Mouse (Mus musculus): ENCODE measurements at regions not wholly inside any gene's neighbourhood (a gene's known extent, or its start where the extent isn't known, plus 50 kb on each side); places are given as distances from the start of the nearest gene placed in this dataset.
A peak's percentile ranks its signal among the peaks of the same experiment; 100 is the strongest.
"Not testable (repeated sequence)": the region's sequence is repeated elsewhere in the genome, so short reads cannot be mapped to it uniquely, and the experiment has no call there.

DNA sequence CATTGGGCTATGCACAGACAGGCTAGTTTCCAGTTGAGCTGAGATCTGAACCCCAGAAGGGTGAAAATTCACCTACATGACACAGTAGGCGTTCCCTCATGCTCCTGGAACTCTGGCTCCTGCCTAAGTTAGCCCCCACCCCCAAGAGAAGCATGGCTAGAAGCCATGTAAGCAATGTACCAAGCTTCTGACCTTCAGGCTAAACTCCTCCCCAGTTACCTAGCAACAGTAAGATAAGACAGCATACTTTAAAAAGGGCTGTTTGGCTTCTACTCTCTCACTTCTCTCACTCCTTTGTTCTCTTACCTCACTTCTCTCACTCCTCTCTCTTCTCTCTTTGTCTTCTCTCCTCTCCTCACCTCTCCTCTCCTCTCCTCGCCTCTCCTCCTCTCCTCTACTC lies 629.7 kb upstream of the Prmt6 start:
- not testable (repeated sequence) for DNase-seq (ENCODE audit: extremely low spot score, low read depth, low spot score)

DNA sequence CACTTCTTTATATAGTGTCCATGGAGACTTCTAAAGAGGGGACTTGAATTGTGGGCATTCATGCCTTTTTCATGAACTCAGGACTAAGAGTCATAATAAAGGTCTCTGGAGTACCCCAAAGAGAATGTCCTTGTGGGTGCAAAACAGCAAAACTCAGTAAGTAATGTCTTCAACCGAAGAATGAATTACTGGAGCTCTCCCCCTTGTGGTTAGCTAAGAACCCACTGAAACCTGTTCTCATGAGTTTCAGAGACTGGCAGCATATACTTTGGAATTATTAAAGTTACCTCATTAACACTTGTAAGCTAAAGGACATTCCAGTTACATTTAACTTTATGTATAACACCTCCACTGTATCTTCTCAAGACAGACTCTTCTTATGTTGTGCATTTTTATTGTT lies 615.2 kb upstream of the Prmt6 start:
- DNase-seq (ENCODE audit: extremely low spot score, low read depth, low spot score): no peak

DNA sequence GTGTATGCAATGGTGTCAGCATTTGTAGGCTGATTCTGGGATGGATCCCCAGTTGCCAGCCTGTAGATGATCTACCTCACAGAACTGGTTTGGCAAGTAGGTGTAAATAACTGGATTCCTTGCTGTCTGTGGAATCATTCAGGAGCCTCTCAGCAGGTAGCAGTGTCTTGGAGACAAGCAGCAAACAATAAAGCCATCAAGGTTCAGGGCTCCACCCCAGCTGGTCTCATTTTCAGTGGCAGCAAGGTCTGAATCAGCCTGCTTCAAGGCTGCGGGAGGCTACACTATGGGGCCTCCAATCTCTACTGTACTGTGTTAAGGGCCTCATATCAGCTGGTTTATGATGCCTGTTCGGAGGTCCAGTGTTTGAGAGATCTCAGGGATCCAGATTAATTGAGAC lies 596.4 kb upstream of the Prmt6 start:
- DNase-seq (ENCODE audit: extremely low spot score, low read depth, low spot score): no peak

DNA sequence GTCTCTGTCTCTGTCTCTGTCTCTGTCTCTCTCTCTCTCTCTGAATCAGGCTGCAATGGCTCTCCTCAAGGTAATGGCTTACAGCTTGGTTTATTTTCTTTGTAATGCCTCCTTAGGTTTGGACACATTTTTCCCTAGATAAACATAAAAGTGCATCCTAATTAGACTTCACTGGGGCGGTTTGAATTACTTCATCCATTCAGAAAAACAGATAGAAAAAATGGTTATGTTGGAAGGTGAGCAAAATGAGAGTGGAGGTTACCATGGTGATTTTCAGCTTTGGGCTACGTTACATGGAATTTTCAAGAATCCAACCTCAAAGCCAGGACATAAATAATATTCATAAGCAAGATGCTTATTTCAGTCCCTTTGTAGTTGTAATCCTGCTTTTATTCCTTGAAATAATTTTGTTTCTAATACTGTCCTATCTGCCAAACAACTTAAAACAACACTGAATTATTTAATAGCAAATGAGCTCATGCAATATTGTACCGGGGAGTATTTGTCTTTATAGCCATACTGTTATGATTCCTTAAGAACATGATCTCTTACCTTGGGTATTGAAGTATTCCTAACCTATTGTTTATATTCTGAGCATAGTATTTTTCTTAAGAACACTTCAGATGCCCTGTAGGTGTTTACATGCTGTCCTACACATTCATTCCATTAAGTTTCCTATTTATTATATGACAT lies 570.1 kb upstream of the Prmt6 start:
- no peak for DNase-seq (ENCODE audit: extremely low spot score, low read depth, low spot score)

DNA sequence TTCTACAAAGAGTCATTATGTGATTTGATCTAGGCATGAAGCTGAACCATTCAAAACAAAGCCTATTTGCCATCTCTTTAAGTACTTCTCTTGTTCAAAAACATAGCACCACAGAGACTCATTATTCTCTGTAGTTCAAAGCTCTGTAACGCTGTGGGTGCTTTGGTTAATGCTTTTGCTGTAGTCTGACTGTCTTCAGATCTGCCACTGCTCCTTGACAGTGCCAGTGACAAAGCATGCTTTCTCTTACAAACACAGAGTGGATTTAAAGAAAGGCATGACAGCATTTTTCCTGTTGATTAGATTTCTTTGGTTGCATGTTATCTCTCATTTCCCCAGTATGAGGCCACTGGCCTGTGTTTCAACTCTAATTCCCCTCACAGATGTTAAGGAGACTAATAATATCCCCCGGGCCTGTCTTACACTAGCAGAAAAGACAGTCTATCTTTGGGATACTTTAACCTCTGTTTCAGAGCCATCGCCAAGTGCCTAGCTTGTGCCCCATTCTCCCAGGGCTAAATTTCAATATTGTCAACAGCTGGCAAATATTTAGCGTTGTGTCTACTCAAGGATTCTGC lies 538.3 kb upstream of the Prmt6 start:
- no peak for DNase-seq (ENCODE audit: extremely low spot score, low read depth, low spot score)

DNA sequence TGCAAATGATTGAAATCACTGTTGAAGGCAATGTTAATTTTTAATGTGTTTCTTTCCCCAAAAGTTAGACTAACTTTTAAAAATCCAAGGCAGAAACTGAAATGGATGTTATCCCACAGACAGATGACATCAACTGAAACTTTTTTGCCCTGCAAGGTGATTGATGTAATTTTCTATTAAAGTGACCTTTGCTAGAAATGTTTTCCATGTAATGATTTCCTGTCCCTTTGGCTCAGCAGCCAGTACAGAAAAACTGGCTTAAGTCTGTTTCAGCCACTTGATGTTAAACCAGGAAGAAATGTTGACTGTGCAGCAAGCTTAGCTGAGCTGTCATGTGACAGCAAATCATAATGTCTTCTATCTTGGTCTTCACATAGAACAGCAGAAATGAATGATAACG lies 504.5 kb upstream of the Prmt6 start:
- no peak for DNase-seq (ENCODE audit: extremely low spot score, low read depth, low spot score)

DNA sequence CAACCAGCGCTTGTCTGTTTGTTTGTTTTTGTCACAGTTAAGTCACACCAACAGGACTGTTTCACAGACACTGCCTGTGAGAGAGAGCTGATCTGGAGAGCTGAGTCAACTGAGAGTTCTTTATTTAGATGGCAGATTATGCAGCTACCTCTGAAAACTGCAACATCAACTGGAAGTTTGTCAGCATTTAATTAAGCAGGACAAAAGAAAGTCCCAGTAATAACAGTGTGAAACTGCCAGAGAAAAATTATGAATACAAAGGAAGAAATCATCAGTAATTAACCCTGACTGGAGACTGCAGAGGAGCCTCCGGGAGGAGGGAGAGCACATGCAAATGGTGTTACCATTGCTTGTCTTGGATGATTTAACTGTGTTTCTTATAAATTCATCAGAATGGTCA lies 495.5 kb upstream of the Prmt6 start:
- no peak for DNase-seq (ENCODE audit: extremely low spot score, low read depth, low spot score)

DNA sequence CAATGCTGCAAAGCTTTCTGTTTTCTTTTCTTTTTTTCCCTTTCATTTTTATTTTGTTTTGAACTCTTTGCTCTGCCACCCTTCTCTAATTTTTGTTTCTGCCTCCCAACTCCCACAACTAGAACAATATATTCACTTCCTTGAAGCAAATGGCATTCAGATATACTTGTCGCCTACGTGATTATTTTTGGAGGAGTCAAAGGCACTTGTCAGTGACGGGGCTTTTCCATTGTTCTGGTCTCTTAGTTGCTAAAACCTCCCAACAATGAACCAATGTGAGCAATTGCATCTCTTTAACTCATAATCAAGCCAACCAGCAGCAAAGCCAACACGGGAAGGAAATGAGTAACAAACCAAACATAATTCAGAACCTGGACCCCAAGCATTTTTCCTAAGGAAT lies 449.3 kb upstream of the Prmt6 start:
- DNase-seq (ENCODE audit: extremely low spot score, low read depth, low spot score): no peak

DNA sequence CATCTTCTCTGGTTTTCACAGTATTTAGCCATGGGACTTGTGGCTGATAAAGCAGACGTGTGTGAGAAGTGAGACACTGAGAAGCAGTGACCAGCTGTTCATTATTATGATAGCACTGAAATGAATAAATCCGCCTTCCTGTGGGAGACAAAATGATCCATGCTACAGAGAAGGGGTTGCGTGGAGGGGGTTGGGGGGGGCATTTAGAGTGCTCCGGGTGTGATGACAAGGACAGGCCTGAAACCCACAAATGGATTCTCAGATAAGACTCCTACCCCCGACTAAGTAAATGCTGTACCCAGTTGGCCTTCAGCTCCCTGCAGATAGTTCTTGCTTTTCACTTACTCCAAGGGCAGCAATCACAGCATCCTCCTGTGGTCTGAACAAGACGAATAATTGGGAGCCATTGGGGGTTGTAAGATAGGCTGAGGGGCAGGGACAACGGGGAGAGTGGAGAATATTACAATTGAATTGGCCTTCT lies 416.8 kb upstream of the Prmt6 start:
- DNase-seq (ENCODE audit: extremely low spot score, low read depth, low spot score): no peak

DNA sequence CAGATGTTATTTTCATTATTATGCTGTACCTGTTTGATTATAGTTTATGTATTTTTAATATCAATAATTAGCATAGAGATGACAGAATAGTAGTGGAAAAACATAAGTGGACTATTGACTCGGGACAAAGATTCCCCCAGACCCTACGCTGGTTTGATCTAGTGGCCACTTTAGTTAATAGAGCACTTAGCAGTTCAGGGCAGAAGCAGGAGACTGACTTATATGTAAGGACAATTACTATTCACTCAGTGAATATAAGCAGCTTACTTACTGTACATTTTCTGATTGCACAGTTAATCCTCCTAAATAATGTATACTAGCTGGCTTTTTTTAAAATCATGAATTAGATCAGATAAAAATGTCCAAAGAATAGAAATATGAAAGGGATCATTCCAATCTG lies 416.2 kb upstream of the Prmt6 start:
- DNase-seq (ENCODE audit: extremely low spot score, low read depth, low spot score): no peak

DNA sequence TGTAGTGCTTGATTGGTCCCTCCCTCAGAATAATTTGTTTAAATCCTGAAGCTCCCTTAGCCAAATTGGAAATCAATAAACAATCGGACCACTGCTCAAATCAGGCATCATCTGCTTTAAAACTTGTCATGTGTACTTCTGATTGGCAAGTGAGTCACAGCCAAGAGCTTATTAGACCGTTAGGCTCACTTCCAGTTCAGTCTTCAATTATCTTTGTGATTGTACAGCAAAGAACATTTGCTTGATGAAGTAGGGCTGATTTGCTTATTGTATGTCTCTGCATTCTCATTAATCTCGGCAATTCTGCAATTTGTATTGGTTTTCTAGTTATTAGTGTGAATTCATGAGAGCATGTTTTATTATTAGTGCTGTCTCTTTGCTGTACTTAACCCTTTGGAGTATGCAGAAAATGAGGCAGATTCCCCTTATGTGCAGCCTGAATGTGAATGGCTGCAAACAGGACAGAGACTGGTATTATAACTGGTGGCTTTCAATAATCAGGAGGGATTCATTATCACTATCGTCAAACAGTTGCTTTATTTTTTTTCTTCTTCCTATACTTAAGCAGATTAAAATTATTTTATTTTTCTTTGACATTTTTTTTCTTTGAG lies 406.8 kb upstream of the Prmt6 start:
- DNase-seq (ENCODE audit: extremely low spot score, low read depth, low spot score): no peak

DNA sequence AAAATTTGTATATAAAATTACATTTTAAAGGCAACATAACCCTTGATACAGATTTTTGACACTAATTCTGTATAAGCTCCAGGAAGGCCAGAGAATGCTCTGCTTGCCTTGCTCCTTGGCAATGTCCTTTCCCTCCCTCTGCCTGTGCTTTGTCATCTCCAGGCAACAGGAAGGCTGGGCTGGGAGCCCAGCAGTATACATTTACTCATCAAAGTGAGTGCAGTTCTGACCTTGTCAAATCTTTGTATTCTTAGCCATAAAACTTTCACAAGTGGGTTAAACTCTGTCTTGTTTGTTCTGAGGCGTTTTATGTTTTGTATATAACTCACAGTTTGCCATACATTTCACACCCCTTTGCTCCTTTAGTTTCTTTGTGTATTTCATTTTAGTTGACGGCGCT lies 375.5 kb upstream of the Prmt6 start:
- DNase-seq (ENCODE audit: extremely low spot score, low read depth, low spot score): no peak

DNA sequence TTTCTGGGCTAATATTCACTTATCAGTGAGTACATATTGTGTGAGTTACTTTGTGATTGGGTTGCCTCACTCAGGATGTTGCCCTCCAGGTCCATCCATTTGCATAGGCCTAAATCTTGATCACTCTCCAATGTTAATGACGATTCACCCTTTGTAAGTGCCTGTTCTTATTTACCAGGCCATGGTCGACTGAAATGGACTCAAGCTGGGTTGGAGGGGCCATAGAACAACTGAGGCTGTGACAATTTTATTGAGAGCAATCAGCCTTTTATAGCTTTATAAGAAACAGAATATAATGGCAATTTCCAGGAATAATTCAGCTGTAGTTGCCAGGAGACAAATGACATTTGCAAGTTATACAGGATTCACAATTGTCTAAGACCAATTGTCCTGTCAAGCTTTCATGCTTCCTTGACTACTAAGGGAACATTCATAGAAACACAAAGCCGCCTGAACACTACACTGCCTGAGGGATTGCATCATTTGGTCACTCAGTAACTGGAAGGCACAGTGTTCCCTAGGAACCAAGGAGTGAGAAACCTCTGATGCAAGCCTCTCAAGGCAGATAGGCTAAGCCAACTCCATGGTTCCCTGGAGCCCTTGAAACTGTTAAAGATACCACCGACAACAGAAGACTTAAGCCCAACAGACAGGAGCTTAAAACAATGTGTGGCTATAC lies 348.5 kb upstream of the Prmt6 start:
- no peak for DNase-seq (ENCODE audit: extremely low spot score, low read depth, low spot score)

DNA sequence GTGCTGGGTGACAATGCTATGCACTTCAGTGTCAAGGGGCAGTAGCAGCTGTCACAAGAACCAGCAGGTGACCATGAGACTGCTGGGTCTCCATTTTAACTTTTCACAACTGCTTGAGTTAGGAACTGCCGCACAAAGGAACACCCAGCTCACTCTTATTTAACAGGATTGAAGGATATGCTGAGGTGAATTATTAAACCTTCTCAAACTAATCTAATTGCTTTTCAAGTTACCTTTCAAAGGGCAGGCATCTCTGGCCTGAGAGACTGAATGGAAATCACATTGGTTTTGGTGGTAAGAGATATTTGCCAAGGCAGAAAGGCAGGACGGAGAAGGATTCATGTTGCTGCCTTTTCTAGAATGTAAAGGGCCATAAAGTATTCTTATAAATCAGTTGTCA lies 332.0 kb upstream of the Prmt6 start:
- peak; percentile 46 for DNase-seq (ENCODE audit: extremely low spot score, low read depth, low spot score)

DNA sequence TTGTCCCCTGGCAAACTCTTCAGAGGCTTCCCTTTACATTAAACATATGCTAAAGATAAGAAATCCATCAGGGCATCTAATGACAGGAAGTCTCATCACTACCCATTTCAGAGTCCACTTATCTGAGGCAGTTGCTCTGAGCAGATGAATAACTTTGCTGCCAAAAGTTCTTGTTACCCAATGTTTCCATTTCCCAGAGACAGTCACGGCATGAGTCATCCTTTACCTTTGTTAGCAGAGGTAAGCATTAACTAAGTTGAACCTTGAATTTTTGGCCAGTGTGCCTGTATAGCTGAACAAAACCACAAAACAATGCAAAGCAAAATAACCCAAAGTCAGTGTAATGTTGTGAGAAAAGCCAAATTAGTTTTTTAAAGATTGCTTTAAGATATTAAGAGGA lies 328.5 kb upstream of the Prmt6 start:
- no peak for DNase-seq (ENCODE audit: extremely low spot score, low read depth, low spot score)

DNA sequence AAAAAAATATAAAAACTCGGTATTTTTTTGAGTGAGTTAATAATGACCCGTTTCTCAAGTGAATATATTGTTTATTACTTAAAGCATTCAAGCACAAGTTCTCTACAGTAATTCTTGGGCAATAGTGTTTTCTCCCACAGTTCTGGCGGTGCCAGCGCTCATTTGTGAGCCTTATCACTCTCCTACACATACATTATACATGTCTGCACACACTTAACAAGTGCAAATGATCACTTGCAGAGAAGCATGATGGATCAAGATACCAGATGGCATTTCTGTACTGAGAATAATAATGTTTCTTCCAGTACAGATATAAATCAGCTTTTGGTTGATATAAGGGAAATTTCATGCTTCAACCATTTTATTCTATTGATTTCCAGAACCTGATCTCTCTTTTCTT lies 316.4 kb upstream of the Prmt6 start:
- no peak for DNase-seq (ENCODE audit: extremely low spot score, low read depth, low spot score)

DNA sequence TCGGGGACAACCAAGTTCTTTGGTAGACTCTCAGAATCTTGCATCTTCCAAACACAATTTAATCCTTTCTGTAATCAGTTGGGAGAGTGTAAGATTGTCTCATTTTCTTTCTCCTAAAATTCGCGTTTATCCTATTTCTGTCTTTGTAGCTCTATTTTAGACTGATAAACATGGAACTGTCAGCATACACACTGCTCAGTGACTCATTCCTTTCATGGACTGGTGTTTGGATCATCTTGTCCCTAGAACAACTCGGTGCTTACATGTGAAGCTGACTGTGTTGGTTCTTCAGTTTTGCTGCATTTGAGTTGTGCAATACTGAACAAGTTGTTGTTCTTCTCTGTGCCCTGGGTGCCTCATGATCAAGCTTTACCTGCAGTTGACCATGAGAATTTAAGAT lies 296.5 kb upstream of the Prmt6 start:
- no peak for DNase-seq (ENCODE audit: extremely low spot score, low read depth, low spot score)

DNA sequence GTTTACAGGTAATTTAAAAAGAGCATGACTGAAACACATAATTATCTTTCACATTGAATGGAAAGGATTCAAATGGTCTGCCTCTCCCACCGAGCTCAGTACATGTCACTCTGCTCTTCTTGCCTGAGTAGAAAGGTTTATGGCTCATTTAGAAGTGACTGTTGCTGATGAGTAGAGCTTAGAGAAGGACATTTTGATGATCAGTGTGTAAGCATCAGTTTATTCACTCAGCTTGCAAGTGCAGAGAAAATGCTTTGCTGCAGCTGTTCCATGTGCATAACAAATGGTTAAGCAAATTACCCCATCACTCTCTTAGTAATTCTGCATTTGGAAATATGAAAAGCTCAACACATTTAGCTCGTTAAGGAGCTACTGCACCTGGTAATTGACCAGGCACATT lies 287.5 kb upstream of the Prmt6 start:
- DNase-seq (ENCODE audit: extremely low spot score, low read depth, low spot score): no peak

Data from hindlimb bud, embryonic 11.5 days (tissue).